Mouse (Mus musculus) mature B cell (primary cell): ENCODE measurements at regions not wholly inside any gene's neighbourhood (a gene's known extent, or its start where the extent isn't known, plus 50 kb on each side); places are given as distances from the start of the nearest gene placed in this dataset.

Experiments used
- in situ Hi-C: fragments of 300-500 bp; cut with MboI; formaldehyde crosslinking; loops from 2 replicates; pipeline ENCODE4 v1.14.3; 2019

DNA sequence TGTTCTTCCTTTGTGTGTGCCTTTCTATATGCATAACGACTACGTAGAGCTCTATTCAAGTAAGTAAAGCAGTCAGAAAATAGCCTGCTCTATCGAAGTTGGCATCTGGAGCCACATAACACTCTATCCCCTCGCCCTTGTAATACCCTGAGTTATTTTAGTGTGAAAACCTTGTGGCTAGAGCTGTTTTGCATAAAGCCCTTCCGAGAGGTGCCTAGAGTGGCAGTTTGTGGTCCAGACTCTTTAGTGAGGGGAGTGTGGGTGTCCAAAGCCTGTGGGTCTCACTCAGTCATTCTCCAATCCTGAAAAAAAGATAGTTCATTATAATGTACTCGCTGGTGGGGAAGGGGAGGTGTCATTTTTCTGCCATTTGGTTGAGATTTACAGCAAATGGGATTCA, 855.2 kb upstream of the Car8 start:
- in situ Hi-C loops = loop anchor here (10.0 to 25.0 kb wide), 2 partner anchors 499 to 732 kb away; no protein-coding TSS in a partner anchor

DNA sequence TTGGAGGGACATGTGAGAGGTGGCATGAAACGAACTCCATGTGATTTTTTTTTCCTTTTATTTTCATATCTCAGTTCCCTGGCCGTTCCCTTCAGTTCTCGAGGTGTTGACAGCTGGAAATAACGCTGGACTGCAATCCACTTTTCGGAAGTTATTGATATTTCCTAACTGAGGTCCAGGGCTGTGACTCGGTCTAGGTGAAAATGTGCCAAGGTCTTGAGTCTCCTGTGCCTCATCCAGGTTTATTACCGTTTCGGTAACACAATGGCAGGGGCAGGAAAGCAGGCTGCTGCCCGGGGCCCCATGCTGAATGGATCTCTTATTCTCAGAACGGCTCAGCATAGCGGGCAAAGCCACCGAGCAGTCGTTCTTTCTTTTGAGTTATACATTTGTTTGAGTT, 844.7 kb upstream of the Car8 start:
- in situ Hi-C loops = loop anchor here (25.0 kb wide), 1 partner anchor 721 kb away; no protein-coding TSS in a partner anchor

DNA sequence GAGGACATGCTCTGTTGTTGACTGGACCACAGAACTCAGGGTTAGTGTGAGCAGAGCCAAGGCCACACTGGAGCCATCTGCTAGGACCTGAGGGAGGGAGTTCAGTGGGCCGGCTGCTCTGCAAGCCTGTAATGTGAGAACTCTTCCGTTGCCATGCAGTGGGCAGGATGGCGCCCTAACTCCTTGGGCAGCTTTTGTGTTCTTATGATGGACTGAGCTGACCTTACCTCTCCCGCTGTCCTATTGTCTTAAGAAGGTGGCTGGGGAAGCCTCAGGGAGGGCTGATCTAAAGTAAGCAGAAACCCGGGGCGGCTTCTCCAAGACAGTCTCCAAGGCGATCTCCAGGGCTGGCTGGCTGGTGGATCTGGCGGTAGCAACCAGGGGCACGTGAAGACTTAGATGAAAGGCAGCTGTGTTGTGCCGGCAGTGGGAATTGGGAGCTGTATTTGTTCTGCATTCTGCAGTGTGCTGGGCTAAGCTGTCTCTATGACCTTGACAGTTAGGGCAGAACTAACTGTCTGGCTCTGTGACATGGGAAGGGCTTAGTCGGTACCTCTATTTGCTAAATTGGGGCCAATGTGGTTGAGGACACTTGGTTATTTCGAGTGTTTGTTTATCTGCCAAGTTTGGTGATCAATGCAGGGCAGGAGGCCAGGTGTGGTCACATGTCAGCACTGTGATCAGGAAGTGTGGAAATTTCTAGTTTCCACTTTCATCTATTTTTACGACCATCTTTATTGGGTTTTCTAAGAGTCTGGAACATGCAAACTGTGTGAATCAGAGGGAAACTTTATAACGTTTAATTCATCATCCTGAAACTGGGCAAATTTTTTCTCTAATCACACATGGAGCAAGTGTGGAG, 843.1 kb upstream of the Car8 start:
- in situ Hi-C loops = loop anchor here (25.0 kb wide), 1 partner anchor 720 kb away; no protein-coding TSS in a partner anchor

DNA sequence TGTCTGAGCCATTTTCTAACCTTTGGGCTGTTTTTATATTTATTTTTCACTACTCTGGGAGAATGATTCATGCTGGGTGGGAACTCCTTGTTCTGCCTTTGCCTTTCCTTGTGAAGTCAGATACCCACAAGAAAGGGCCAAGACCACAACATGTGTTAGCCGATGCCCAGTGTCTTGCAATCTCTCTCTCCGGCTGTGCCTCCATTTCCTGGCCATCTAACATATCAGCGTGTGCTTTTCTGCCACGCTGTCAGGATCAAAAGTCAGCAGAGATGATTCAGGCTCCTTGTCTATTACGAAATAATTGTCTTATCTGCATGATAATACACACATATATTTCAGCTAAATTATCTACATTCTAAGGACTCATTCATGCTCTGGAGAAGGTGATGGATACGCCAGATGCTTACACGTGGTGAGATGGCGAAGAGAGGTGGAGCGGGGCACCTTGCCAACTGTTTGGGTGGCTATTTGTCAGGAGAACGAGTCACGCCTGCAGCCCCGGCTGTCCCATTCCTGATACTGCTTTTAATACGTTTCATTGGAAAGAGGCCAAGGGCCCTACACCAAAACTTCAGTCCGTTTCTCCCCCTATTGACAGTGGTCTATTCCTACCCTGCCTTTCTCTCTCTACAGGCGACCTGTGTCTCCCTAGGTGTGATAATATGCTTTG, 842.1 kb upstream of the Car8 start:
- in situ Hi-C loops = loop anchor here (25.0 kb wide), 1 partner anchor 719 kb away; no protein-coding TSS in a partner anchor

DNA sequence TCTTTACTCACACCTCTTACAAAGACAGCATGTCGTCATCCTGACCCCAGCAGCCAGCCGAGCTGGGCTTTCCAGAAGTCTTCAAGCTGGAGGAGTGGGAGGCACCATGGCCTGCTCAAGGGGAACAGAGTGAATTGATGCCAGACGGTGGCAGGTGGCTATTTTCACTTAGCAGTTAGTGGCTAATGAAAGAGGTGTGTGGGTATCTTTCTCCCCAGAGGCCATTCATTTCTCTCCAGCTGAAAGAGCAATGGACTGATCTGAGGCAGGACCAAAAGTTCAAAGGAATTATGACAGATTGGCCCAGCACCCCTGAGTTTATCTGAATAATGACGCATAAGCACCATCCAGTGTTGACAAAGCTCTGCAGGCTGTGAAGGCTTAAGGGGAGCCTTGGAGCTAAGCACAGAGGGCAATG, 841.0 kb upstream of the Car8 start:
- in situ Hi-C loops = loop anchor here (25.0 kb wide), 1 partner anchor 718 kb away; no protein-coding TSS in a partner anchor

DNA sequence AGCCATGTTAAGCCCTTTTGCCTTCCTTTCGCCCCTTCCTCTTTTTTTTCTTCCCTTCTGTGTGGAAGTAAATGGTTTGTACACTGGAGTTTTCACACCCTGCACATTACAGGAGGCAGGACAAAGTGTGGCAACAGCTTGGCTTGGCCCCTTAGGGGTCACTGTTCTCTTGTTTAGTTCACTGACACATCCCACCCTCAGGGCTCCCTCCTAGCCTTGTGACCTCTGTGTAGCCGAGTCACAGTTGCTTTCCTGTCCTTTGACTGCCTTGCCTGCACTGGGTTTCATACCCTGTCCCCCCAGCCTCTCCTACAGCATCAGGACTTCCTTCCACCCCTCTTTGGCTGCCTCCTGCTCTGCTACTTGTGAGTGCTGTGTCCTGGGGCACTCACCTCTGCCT, 835.6 kb upstream of the Car8 start:
- in situ Hi-C loops = no loop called here

DNA sequence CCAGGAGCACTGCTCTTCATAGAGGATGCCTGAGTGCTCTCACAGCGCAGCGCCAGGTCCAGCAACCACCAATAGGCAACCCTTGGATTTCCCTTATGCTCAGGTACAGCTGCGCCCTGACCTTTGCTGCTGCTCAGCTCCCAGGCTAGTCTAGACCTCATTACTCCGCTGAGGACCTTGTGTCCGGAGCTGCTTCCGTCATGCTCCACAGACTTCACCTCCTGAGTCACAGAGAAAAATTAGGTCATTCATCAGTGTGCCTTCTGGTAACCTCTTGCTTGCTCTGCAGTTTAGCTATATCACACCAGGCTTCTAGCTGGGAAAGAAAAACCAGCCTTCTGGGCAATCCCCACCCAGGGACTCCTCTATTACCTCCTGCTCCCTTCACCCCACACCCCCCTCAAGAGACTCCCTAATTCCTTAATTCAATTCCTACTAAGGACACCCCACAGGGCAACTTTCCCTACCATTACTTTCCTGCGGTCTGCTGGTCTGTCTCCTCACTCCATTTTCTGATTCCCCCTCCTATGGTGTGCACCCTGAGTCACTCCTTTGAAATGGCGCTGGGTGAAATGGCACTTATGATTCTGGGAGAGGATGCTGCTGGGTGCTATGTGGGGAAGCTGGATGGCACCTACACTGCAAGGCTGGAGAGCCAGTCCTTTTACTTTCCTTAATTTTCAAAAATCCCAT, 835.0 kb upstream of the Car8 start:
- in situ Hi-C loops = no loop called here

DNA sequence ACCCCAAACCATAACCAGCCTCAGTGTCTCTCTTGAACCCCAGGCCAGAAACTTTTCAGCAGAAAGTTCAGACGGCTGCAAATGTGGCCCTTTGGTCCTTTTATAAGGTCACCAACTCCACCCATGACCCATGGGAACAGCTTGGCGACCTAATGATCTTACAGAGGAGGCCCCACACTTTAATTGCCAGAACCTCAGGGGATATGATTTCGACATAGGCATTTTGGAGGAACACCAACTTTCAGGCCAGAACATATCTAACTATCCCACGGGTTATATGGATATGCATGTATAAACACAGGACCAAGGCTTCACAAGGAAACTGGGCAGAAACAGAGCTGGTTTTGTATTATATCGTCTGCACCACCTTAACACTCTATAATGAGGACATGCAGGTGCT, 833.5 kb upstream of the Car8 start:
- in situ Hi-C loops = no loop called here

DNA sequence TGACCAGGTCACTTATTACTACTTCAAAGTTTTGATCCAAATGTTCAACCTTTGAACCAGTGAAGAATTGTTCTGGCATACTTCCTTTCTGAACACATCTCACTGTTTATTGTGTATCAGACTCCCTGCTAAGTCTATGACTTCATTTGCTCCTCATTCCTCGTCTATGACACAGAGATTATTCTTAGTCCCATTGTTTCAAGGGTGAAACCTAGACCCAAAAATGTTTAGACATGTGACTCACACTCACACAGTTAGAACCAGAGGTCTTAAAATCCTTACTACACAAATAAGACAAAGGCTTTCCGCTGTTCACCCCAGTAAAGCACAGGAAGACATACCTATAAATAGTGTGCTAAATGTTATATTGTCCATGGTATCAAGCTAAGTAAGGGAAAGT, 829.0 kb upstream of the Car8 start:
- in situ Hi-C loops = no loop called here

DNA sequence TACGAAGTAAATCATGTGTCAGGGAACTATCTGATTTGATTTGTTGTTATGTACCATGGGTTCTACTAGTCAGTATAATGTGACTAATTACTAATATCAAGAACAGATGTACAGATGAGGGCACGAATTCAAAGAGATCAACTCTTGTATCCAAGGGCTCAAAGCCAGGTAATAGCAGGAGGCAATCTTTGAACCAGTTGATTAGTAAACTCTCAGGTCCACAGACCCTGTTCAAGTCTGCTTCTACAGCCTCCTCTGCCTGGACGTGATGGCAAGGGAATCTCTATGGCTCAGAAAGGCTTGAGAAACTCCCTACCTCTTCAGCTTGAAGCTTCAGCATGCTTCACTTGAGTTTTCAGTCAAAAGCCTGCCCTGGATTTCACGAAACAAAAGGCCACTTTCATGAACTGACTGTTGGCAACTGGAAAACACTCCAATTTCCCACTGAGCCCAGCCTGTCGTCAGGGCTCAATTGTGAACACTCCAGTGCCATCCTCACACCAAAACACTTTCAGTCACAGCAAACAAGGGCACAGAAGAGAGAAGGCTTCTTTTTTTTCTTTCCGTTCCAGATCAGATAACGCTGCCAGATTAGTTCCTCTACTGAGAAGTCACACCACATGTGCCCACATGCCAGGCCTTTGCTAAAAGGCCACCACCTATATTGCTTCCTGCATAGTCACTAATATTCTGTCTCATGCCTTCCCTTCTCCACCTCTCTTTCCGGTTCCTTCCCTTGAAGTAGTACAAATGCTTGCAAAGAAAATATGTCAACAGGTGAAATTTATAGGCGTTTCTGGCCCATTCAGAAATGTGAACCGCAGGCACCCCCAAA, 827.4 kb upstream of the Car8 start:
- in situ Hi-C loops = no loop called here

DNA sequence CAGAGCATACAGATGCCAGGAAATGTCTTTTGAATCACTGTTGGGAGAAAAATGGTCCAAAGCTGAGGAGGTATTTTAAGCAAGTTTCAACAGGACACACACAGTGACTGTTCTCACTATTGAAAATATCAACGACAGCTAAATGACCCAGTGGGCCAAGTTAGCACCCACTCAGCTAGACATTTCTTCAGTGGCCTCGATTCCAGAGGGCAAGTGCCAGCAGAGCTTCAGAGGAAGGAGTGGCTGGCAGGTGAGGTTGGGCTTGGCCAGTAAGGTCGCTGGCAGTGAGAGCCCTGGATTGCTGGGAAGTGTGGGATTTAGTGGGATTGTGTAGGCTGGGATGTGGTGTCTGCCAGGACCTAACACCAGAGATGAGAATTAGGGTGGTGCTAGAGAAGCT, 823.1 kb upstream of the Car8 start:
- in situ Hi-C loops = no loop called here

DNA sequence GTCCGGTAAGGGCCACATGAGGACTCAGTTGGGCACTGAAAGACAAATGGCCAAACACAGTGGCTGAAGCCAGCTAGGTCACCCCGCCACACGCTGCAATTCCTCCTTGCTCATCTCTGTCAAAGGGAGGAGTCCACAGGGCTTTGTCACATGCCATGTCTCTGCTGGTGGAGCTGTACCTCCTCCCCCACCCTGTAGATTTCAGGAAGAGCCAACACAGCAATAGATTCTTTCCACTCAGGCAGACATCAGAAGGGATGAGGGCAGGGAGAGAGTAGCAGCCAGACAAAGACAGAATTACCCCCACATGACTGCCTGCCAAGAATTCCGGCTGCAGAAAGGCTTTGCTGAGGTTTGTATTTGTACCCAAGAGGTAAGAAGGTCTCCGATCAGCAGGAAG, 821.4 kb upstream of the Car8 start:
- in situ Hi-C loops = no loop called here

DNA sequence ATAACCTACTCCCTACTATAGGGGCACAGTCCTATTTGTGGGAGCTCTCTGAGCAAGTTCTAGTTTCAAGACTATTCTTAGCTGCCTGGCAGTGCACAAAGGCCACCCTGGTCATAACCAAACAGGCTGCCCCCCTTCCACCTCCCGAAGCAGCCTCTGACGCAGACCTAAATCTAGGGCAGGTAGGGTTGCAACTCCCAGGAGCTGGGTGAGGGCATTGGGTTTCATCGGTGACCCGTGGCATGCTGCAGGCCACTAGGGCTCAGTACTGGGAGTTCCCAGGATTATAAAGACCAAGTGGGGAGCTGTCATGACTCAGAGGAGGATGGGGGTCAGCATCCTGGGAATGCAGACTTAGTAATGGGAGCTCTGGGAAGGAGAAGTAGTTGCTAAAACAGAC, 818.8 kb upstream of the Car8 start:
- in situ Hi-C loops = no loop called here

DNA sequence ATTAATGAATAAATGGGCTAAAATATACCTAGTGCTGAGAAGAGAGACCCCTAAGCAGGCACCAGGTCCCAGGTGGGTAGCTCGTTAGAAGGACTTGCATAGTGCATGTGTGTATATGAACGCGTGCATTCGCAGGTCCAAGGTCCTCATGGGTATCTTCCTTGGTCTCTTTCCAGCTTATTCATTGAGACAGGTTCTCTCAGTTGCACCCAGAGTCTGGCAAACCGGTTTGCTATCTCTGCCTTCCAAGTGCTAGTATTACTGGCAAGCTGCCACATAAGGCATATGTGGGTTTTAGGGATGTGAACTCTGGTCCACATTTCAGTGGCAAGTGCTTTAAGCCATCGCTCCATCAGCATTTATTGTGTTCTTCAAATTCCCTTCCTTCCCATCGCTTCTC, 818.3 kb upstream of the Car8 start:
- in situ Hi-C loops = no loop called here

DNA sequence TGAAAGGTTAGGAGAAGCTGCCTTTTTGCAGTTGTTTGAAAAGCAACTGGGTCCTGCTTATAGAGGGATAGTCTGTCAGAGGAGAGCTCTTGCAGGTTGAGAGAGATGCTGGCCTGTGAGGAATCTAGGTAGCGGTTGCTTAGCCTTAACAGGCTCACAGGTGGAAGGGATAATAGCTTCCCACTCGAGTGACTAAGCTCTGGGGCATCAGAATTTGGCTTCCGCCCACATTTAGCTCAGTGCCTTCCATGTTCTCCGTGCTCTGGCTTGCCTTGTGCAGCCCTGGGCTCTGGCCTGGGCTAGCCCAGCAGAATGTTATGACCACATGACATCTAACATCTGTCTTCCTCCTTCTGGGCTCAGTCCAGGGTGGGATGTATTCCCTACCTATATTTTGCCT, 817.0 kb upstream of the Car8 start:
- in situ Hi-C loops = no loop called here

DNA sequence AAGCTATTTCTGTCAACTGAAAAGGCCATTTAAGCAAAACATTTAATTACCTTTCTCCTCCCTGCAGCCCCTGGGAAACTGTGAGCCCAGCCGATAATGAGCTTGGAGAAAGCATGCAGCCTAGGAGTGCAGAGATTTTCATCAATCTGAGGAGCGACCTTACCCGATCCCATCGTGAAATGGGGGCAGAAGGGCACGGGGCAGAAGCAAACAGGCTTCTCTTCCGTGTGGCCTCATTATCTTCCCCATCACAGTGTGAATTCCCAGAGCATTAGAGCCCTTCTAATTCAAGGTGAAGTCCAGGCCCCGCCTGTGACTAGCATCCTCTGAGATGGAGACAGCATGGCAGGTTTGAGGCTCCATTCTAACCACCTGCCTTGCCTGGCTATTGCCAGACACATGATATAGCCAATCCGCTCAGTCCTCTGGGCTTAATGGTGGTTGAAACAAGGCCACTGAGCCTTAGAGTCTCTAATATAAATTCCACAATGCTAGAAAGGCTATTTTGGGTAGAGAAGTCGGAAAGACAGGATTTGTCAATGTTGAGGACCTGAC, 816.5 kb upstream of the Car8 start:
- in situ Hi-C loops = no loop called here

DNA sequence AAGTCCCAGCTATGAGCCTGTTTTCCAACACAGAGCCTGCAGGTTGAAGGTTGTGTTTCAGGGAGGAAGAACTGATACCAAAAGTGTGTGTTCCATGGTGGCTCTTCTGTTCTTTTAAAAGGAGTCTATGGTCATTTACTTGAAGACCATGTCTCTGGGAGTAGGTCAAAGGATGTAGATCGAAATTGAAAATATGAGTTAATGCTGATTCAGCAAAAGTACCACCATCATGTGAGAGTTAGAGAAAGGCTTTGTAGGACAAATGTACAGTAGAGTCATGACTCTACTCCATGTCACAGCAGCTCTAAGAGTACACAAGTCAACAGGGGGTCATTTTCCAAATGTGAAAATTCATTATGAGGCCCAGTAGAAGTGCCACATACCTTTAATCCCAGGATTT, 810.0 kb upstream of the Car8 start:
- in situ Hi-C loops = no loop called here

DNA sequence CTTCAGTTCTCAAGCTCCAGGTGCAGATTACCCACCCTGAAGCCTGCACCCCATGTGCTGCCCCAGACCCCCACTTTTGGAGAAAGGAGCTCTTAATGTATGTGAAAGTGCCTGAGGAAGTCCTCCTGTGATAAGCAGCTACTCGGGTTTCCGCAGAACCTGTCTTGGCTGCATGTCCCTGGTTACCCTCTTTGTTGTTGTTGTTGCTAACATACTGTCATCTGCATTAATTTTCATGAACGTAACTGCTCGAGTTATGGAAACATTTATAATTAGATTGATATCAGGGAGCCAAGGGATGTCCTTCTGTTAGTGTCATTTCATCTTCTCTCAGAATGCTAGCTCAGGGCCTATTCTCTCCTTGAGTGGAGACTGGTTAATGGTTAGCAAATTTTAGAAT, 808.3 kb upstream of the Car8 start:
- in situ Hi-C loops = no loop called here

DNA sequence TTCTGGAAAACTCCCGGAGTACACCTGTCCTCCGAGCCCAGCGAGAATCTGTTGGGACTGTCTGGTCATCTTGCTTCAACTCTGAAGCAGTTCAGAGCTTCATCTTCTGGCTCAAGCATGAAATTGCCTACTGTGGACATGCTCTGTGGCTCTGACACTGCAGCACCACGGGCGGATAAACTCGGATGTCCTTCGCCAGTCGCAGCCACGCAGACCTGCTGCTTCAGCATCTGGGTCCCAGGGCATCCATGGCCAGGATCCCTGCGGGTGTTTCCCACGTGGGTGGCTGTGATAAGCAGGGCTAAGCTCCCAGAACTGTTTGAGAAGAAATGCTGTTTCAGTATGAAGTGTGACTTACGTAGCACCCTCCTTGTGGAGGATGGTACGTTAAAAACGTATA, 807.6 kb upstream of the Car8 start:
- in situ Hi-C loops = no loop called here

DNA sequence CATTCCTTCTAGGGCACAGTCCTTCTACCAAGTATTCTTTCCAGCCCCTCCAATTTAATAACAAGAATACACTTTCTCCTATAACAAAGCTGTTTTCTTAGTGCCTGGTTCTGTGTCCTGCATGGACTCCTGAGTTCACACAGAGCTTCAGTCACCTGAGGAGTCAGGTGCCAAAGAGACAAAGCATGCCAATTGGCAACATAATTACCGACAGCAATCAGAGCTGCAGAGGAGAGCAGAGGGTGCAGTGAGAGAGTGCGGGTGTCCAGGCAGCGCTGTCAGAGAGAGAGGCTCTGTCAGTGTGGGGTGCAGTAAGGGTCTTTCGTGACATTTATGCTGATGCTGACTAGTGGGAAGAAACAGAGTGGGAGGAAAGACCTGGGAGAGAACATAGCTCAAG, 807.2 kb upstream of the Car8 start:
- in situ Hi-C loops = no loop called here

DNA sequence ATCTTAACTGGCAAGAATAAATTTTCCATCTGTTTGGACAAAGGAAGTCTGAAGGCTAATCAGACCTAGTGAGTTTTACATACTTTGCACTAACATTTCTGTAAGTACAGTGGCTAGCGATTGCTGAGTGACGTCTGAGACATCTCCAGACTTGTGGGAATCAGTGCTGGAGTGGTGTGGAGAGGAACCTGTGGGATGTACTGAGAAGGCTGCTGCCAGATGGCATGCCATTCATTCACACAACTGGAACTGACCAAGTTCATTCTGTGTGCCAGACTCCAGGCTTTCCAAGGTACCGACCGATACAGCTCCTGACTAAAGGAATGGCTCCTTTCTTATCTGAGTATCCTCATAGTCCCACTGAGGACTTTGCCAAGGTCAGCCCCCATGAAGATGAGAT, 797.2 kb upstream of the Car8 start:
- in situ Hi-C loops = loop anchor here (10.0 kb wide), 1 partner anchor 371 kb away; no protein-coding TSS in a partner anchor
